Mouse (Mus musculus) heart, adult 2 months (tissue): ENCODE data around the gene Galnt15. TPM values are rescaled to one million over a fixed set of nuclear protein-coding genes. Genes with fewer than 3 reads are reported as not detected.

Experiments
- DNase-seq, 2 experiments: peaks; one replicate each; pipeline ENCODE4 v3.0.0; 2021
- H3K27ac ChIP-seq: fragments of 200-600 bp; 2 replicates; pipeline ENCODE4 v1.8.1; 2022
- H3K27me3 ChIP-seq: fragments of 200-500 bp; 2 replicates; pipeline ENCODE4 v1.6.1; 2012; ENCODE audit warnings: mild to moderate bottlenecking, low read length, inconsistent platforms, mixed read lengths; ENCODE audit not compliant: control insufficient read depth, insufficient read depth
- H3K36me3 ChIP-seq: fragments of 200-500 bp; 2 replicates; pipeline ENCODE4 v1.6.1; 2012; ENCODE audit warnings: low read length, inconsistent platforms; ENCODE audit not compliant: control insufficient read depth, insufficient read depth
- H3K4me1 ChIP-seq: fragments of 200-500 bp; 2 replicates; pipeline ENCODE4 v1.6.1; 2011; ENCODE audit warnings: low read length; ENCODE audit not compliant: control insufficient read depth, insufficient read depth
- H3K4me3 ChIP-seq: fragments of 200-600 bp; 2 replicates; pipeline ENCODE4 v1.8.1; 2022
- H3K79me2 ChIP-seq: fragments of 200-500 bp; replicated peaks from 2 replicates; pipeline ENCODE4 v1.6.1; 2012; ENCODE audit warnings: mild to moderate bottlenecking, inconsistent platforms, low read length, moderate library complexity, mixed read lengths; ENCODE audit not compliant: control insufficient read depth, insufficient read depth
- H3K9ac ChIP-seq: fragments of 200-500 bp; 2 replicates; pipeline ENCODE4 v1.6.1; 2012; ENCODE audit warnings: low read depth, mild to moderate bottlenecking, control low read depth, inconsistent platforms, low read length, mixed read lengths
- CTCF ChIP-seq: fragments of 200-600 bp; IDR thresholded peaks from 2 replicates; pipeline ENCODE4 v1.8.1; 2022; ENCODE audit warnings: antibody characterized with exemption, mild to moderate bottlenecking, moderate library complexity
- EP300 ChIP-seq: fragments of 200-500 bp; IDR thresholded peaks from 2 replicates; pipeline ENCODE4 v1.6.1; 2011; ENCODE audit warnings: low read depth, low read length, control low read depth; ENCODE audit not compliant: insufficient read depth
- POLR2A ChIP-seq: fragments of 200-500 bp; IDR thresholded peaks from 2 replicates; pipeline ENCODE4 v1.6.1; 2011; ENCODE audit warnings: mild to moderate bottlenecking, low read depth, low read length, control low read depth; ENCODE audit not compliant: insufficient read depth
- WGBS: fragments of 180-500 bp; shearing (Covaris S2); methylation state at CpG from one replicate; pipeline ENCODE4 v1.1.7; 2018; 5-methylcytosine and 5-hydroxymethylcytosine counted together
- intact Hi-C: fragments of 180-260 bp; cut with DNase I; formaldehyde crosslinking; loops from one replicate; pipeline ENCODE4 v1.15.1; 2025
- polyA plus RNA-seq: library from polyadenylated mRNA; depleted of rRNA; stranded (reverse); fragments of >200 nt; gene quantifications from 2 replicates; pipeline ENCODE4 v1.2.3, GENCODE M21; 2012
- total RNA-seq, 2 experiments: library from RNA; stranded (reverse); gene quantifications; 2 replicates each; pipeline ENCODE4 v1.2.3; 2021

Gene Galnt15
- total and polyA plus RNA-seq, 3 experiments, result 10.1 to 18.1 (median 11.2) TPM

DNA sequence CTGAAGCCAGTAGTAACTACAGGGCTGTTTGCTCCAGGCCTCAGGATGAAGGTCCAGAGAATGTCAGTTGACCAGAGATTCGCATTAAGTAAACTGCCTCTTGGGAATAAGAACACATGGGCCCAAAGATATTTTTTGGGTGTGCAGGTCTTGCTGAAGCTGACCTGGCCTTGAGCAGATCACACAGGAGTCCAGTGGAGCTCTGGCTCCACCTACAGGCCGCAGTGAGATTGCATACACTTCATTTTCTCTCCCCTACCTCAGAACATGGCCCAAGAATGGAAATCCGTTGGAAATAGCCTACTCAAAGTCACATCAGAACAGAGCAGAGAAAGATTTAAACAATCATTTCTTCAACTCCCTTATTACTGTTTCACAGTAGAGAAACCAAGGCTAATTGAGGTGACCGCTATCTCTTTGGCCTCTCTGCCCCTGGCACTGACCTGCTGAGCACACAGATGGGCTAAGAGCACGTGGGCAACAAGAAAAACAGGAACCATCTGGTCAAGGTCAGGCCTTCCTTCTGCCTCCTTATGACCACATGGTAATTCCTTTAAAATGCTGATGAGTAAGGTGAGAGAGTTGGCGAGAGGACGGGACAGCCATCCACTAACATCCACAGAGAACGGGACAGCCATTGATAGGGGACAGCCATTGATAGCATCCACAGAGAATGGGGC, 48.2 kb downstream of the Galnt15 start:
- no peaks in the 10 kb centered on the region for H3K36me3 ChIP-seq
- peak; percentile 66 to 84 for DNase-seq
- no peak overlapping the region for H3K4me3 ChIP-seq
- no peak overlapping the region for H3K27ac ChIP-seq
- intact Hi-C loops, result loop anchor here (1.0 to 2.0 kb wide), 5 partner anchors 20 to 420 kb away; no protein-coding TSS in a partner anchor
- WGBS, result 37% methylated on average over 8 of the region's 8 CpGs
- peaks cover 12% of the 10 kb centered on the region for H3K4me1 ChIP-seq
- TF ChIP-seq CTCF (peak; percentile 98), EP300 (peak; percentile 95), POLR2A (no peak)
- no peaks in the 10 kb centered on the region for H3K27me3 ChIP-seq
- no peak overlapping the region for H3K9ac ChIP-seq
- no peaks in the 10 kb centered on the region for H3K79me2 ChIP-seq

- intact Hi-C loops, result no loop called here
- H3K36me3 ChIP-seq, result peaks cover 3% of the 10 kb centered on the region
- H3K4me3 ChIP-seq, result no peak overlapping the region
- WGBS, result 81% methylated on average over 10 of the region's 10 CpGs
- H3K79me2 ChIP-seq, result no peaks in the 10 kb centered on the region
- no peak for DNase-seq
- H3K4me1 ChIP-seq, result no peaks in the 10 kb centered on the region; the same call in 1 of the 2 replicates
- no peak overlapping the region for H3K9ac ChIP-seq
- H3K27me3 ChIP-seq, result no peaks in the 10 kb centered on the region
- TF ChIP-seq CTCF (no peak), POLR2A (no peak), EP300 (no peak)
- no peak overlapping the region for H3K27ac ChIP-seq
Observed at GRCm38 (mm10) chr14:32081026-32081425, 52.2 kb downstream of the Galnt15 start.

DNA sequence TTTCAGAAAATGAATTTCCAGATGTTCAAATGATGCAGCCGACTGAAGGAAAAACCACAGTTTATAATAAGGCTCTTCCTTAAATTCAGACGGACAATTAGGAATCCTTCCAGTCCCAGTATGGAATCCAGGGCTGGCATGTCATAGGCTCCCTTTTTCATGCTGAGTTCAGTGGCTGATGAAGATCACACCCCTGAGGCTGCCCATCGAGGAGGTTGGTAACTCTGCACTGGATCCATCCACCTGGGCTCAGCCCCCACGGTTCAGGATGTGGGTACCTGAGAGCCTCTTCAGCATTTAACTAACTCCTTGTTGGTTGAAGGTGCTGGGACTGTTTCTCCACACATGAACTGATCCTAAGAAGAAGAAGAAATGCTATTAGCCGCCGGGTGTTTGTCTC, 54.1 kb downstream of the Galnt15 start:
- Histone ChIP-seq H3K9ac (no peak overlapping the region), H3K4me3 (no peak overlapping the region), H3K4me1 (0 out of 2 replicates have a peak, but pooled peaks cover 1% of the 10 kb centered on the region), H3K27me3 (no peaks in the 10 kb centered on the region), H3K79me2 (no peaks in the 10 kb centered on the region), H3K27ac (no peak overlapping the region), H3K36me3 (peaks cover 3% of the 10 kb centered on the region)
- TF ChIP-seq EP300, result no peak
- TF ChIP-seq POLR2A, result no peak
- DNase-seq, result no peak
- WGBS, result 82% methylated on average over 6 of the region's 6 CpGs
- intact Hi-C loops, result no loop called here

DNA sequence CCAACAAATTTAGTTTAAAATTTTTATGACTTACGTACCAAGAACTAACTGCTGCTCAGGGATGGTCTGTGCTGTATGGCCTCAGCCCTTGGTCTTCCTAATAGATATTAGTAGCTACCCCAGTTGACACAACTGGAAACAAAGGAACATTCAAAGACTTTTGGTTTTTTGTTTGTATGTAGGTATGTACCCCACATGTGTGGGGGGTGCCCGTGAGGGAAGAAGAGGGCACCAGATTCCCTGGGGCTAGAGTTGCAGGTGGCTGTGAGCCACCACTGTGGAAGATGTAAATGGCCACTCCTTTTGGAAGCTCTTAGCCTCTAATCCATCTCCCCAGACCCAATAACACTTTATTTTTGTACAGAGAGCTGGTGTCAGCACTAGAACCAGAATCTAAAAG, 54.7 kb downstream of the Galnt15 start:
- no peak overlapping the region for H3K27ac ChIP-seq
- no peaks in the 10 kb centered on the region for H3K79me2 ChIP-seq
- no peak for DNase-seq
- no peaks in the 10 kb centered on the region for H3K27me3 ChIP-seq
- TF ChIP-seq POLR2A (no peak), EP300 (no peak), CTCF (no peak)
- peaks cover 1% of the 10 kb centered on the region; the same call in 1 of the 2 replicates for H3K4me1 ChIP-seq
- H3K4me3 ChIP-seq, result no peak overlapping the region
- no peak overlapping the region for H3K9ac ChIP-seq
- H3K36me3 ChIP-seq, result peaks cover 3% of the 10 kb centered on the region
- intact Hi-C loops, result no loop called here
- 90% methylated on average over 2 of the region's 2 CpGs for WGBS

- no peak for DNase-seq
- Histone ChIP-seq H3K4me3 (peak within 1 kb of the TSS; percentile 97), H3K27me3 (no peaks in the 10 kb centered on the region), H3K79me2 (peaks cover 2% of the 10 kb centered on the region; the same call in 1 of the 2 replicates), H3K27ac (peak within 1 kb of the TSS; percentile 96), H3K36me3 (peaks cover 3% of the 10 kb centered on the region), H3K4me1 (peaks cover 1% of the 10 kb centered on the region; the same call in 1 of the 2 replicates), H3K9ac (peak within 1 kb of the TSS; percentile 83)
- TF ChIP-seq POLR2A (no peak), EP300 (no peak), CTCF (no peak)
- intact Hi-C loops, result loop anchor here (2.0 to 5.0 kb wide), 2 partner anchors 74 to 443 kb away; partner anchors contain the start of genes Btd, Gm49387, Hacl1 and Ncoa4
- WGBS, result 4% methylated on average over 22 of the region's 22 CpGs
Observed at GRCm38 (mm10) chr14:32084761-32085485, 56.1 kb downstream of the Galnt15 start, which contains the start of gene Oxnad1. TSS of gene Oxnad1 (plus strand) at chr14:32085374.
